Mouse (Mus musculus) heart, postnatal 14 days (tissue): Measurements from ENCODE around the gene Lemd1. TPM values are rescaled to one million over a fixed set of nuclear protein-coding genes. Genes with fewer than 3 reads are reported as not detected.
"Not testable (repeated sequence)": the region's sequence is repeated elsewhere in the genome, so short reads cannot be mapped to it uniquely, and the experiment has no call there.

Experiments
- DNase-seq, 2 experiments: peaks; one replicate each; pipeline ENCODE4 v3.0.0; 2021 to 2022
- intact Hi-C: fragments of 180-260 bp; cut with DNase I; formaldehyde crosslinking; loops from one replicate; pipeline ENCODE4 v1.15.1; 2025
- total RNA-seq, 2 experiments: library from RNA; stranded (reverse); gene quantifications; 2 replicates each; pipeline ENCODE4 v1.2.3; 2021

Gene Lemd1
- total RNA-seq, 2 experiments from 2014 or later: not detected

GRCm38 (mm10) chr1:132234757-132235273 lies 43.6 kb downstream of the Lemd1 start:
- DNase-seq: no peak
- intact Hi-C loops: loop anchor here (5.0 kb wide), 1 partner anchor 243 kb away; no protein-coding TSS in a partner anchor

GRCm38 (mm10) chr1:132237585-132238159 lies 46.4 kb downstream of the Lemd1 start:
- peak; percentile 61 to 81 for DNase-seq
- intact Hi-C loops: loop anchor here (1.0 to 5.0 kb wide), 4 partner anchors 80 to 245 kb away; no protein-coding TSS in a partner anchor

- no peak for DNase-seq
- intact Hi-C loops: no loop called here
These were observed 53.8 kb downstream of the Lemd1 start for GRCm38 (mm10) chr1:132245010-132245409.

GRCm38 (mm10) chr1:132246137-132246536 lies 54.9 kb downstream of the Lemd1 start:
- peak in 1 of 2 experiments; percentile 8 for DNase-seq
- intact Hi-C loops: no loop called here

- intact Hi-C loops: no loop called here
- DNase-seq: no peak
These were observed 55.4 kb downstream of the Lemd1 start for GRCm38 (mm10) chr1:132246641-132247040.

- intact Hi-C loops: no loop called here
- DNase-seq: no peak
These were observed 63.2 kb downstream of the Lemd1 start for GRCm38 (mm10) chr1:132254467-132254866.

- intact Hi-C loops: no loop called here
These were observed 69.1 kb downstream of the Lemd1 start for GRCm38 (mm10) chr1:132260331-132260730.

GRCm38 (mm10) chr1:132261058-132261457 lies 69.8 kb downstream of the Lemd1 start:
- DNase-seq: no peak
- intact Hi-C loops: no loop called here

More at GRCm38 (mm10) chr1:132260331-132260730, 69.1 kb downstream of the Lemd1 start:
- DNase-seq: no peak

GRCm38 (mm10) chr1:132263618-132264017 lies 72.4 kb downstream of the Lemd1 start:
- DNase-seq: no peak
- intact Hi-C loops: no loop called here

GRCm38 (mm10) chr1:132264577-132264976 lies 73.3 kb downstream of the Lemd1 start:
- intact Hi-C loops: no loop called here
- DNase-seq: no peak

GRCm38 (mm10) chr1:132265211-132265859 lies 74.1 kb downstream of the Lemd1 start:
- intact Hi-C loops: no loop called here
- no peak for DNase-seq

- no peak for DNase-seq
- intact Hi-C loops: no loop called here
These were observed 74.7 kb downstream of the Lemd1 start for GRCm38 (mm10) chr1:132265936-132266335.

GRCm38 (mm10) chr1:132266791-132267557 lies 75.7 kb downstream of the Lemd1 start:
- DNase-seq: no peak
- intact Hi-C loops: no loop called here

- no peak for DNase-seq
- intact Hi-C loops: no loop called here
These were observed 76.7 kb downstream of the Lemd1 start for GRCm38 (mm10) chr1:132267959-132268358.

GRCm38 (mm10) chr1:132268418-132269060 lies 77.3 kb downstream of the Lemd1 start:
- DNase-seq: no peak
- intact Hi-C loops: no loop called here

GRCm38 (mm10) chr1:132271237-132271636 lies 80.0 kb downstream of the Lemd1 start:
- DNase-seq: no peak
- intact Hi-C loops: no loop called here

GRCm38 (mm10) chr1:132276694-132277093 lies 85.5 kb downstream of the Lemd1 start:
- intact Hi-C loops: no loop called here
- DNase-seq: no peak

- intact Hi-C loops: no loop called here
- no peak for DNase-seq
These were observed 85.9 kb downstream of the Lemd1 start for GRCm38 (mm10) chr1:132277124-132277523.

- intact Hi-C loops, DNase-seq: not testable (repeated sequence)
These were observed 89.4 kb downstream of the Lemd1 start for GRCm38 (mm10) chr1:132280636-132281035.

- no peak for DNase-seq
- intact Hi-C loops: no loop called here
These were observed 90.4 kb downstream of the Lemd1 start for GRCm38 (mm10) chr1:132281523-132282176.
